Mouse (Mus musculus) right cerebral cortex, postnatal 36 days (tissue): ENCODE measurements around the gene Tnfaip8l2.
A peak's percentile ranks its signal among the peaks of the same experiment; 100 is the strongest.

Experiments used
- DNase-seq, 2 experiments: peaks; one replicate each; pipeline ENCODE4 v3.0.0; 2022; ENCODE audit warnings: low spot score in 2 of 2, mixed read lengths in 1 of 2

Tnfaip8l2 gene

DNA sequence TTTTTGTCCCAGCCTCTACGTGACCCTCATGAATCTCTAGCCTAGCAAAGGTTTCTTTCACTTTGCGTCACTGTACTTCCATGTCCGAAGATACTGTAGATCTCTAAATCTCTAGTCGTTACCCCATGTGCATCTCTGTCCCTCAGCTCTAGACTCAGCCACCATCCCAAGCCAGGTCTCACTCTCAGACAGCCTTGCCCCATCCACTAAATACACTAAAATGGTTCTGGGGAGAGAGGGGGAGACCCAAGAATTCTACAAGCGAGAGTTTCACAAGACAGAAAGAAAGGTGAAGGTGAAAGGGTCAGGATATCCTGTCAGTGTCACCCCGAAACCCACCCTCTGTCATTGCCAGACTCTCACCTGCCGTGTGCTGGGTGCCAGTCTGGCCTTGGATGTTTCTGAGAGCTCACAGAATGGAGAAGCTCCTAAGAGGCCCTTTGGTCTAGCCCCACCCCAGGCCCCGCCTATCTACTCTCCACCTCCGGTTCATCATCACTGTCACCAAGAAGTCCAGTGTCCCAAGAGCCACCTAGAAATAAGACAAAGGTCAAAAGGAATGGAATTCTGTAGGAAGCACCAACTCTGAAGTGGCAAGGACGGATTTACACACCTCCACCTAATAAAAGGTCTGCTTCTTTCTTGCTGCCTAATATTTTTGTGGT, at the start of gene Tnfaip8l2:
Gene Tnfaip8l2, minus strand, starts transcription at position 409 of the 665 bp plus-strand sequence.
- no peak for DNase-seq

- no peak for DNase-seq
Measured at GRCm38 (mm10) chr3:95186888-95187287, 44.7 kb upstream of the Tnfaip8l2 start.

DNA sequence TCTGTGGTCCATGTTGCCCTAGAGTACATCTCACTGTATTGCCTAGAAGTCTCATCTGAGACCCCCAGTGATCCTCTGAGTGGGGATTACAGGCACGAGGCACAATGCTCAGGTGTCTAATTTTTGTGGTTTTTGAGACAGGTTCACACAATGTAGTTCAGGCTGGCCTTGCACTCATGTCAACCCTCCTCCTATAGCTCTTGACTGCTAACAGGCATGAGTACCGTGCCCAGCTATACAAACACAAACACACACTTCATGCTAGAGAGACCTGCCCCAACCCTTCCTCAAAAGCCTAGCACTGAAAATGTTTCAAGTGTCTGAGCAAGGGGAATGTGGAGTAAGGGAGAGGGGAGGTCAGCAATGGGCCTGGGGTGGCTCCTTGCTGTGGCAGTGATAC, 43.9 kb upstream of the Tnfaip8l2 start:
- no peak for DNase-seq

DNA sequence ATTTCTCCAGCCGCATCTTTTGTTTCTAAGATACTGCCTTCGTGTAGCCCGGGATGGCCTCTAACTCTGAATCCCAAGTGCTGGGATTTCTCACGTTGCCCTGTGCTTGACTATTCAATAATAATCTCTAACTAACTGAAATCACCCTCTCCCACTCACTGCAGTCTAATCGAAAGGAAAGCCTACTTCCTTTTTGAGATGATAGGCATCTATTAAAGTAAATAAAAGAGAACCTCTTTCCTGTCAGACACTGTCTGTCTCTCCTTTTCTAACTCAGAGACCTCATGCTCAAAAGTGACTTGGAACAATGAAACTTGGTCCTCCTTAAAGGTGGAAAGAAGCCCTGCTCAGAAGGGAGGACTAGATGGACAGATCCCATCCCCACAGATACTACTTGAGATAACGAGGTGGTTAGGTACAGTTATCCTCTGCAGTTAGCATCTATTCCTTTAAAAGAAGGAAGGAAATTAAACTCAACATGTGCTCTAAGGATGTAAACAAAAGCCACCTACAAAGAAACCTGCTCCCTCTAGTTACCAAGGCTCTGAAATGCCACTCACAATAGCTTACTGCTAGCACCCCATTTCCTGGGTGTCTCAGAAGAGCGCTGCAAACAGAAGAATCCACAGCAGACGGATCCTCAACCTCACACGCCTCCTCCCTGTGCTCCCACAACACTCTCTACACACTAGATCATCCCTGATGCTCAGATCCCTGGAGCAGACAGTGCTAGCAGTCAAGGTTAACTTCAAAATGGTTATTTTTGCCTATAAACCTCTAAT, 42.8 kb upstream of the Tnfaip8l2 start:
- DNase-seq: no peak

DNA sequence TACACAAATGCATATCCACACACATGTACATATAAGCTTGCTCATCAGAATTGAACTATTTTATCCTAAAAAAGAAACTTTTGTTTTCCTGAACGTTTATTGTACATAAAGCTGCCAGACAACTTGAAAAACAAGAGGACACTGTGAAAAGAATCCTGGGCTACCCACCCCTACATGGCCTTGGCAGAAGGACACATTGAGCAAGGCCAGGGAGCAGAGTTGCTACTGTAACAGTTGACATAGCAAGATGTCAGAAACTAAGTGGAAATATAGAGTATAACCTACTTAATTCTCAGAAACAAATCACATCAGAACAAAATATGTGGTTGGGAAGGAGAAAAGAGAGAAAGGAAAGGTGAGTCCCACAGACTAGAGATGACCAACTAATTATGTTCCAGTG, 39.7 kb upstream of the Tnfaip8l2 start:
- no peak for DNase-seq

GRCm38 (mm10) chr3:95179890-95180289, 37.7 kb upstream of the Tnfaip8l2 start:
- no peak for DNase-seq

DNA sequence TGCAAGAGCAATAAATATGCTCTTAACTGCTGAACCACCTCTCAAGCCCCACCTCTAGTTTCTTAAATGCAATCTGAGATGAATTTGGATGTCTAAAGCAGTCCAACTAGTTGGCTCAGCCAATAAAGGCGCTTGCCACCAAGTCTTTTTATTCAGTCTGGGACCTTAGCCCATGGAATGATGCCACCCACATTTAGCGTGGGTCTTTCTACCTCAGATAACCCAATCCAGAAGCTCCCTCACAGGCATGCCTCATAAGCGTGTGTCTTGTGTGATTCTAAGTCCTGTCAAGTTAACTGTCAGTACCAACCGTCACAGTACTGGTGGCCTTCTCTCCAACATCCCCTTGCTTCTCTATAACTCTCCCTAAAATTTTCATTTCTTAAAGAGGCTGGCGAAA, 36.8 kb upstream of the Tnfaip8l2 start:
- no peak for DNase-seq

DNA sequence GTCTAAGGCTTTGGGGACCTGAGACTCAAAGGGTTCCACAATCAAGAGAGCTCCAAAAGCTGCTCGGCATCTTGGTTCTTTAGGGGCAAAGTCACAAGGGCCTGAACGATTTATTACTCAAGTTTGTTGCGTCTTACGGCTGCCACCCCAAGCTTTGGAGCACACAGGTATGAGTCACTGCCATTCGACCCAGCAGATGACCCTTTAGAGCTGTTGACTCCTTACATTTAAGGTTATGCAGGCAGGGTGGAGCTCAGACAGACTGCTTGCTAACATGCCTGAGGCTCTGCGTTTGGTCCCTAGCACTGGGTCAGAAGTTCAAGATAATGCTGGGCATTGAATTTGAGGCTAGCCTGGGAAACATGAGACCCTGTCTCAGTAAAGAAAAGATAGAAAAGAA, 35.4 kb upstream of the Tnfaip8l2 start:
- no peak for DNase-seq

DNA sequence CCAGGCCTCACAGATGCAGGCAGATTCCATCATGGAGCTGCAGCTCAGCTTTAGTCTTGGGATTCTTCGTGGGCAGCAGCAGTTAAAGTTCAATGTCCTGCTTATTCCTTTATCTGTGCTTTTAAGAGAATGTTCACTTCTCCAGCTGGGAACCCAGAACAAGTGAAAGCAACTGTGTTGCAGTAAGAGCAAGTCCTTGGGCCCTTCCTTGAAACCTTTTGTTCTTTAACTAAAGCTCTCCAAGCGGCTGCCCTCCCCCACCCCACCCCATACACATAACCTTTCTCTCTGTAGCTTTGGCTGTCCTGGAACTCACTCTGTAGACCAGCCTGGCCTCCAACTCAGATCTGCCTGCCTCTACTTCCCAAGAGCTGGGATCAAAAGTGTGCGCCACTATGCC, 34.3 kb upstream of the Tnfaip8l2 start:
- no peak for DNase-seq

GRCm38 (mm10) chr3:95174011-95174592, 31.9 kb upstream of the Tnfaip8l2 start:
- DNase-seq: peak in 1 of 2 experiments; percentile 33

DNA sequence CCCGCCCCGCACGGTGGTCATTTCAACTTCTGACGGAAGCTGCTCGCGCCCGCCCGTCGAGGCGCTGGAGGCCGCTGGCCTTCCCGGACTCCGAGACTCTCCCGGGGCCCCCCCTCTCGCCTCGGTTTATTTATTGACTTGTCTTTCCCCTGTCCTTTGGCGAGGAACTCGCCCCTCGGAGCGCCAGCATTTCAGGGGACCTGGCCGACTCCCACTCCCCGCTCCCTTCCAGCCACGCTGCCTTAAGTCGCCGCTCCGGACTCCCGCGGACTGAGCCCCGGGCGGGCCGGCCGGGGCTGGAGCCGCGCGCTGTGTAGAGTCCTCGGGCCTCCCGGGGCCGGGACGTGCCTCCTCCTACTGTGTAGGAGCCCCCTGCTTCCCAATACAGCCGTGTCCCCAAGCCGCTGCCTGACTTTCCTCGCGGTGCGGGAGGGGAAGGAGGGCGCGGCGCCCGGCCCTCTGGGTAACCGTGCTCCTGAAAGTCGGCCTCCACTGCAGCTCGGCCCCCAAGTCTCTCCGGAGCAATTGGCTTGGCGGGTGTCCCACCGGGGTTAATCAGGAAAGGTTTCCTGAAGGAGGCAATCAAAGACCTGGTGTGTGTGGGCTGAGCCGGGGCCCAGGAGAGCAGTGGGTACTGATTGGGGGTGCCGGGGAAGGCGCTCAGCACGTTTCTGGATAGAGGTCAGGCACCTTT, 31.2 kb upstream of the Tnfaip8l2 start:
- DNase-seq: no peak

DNA sequence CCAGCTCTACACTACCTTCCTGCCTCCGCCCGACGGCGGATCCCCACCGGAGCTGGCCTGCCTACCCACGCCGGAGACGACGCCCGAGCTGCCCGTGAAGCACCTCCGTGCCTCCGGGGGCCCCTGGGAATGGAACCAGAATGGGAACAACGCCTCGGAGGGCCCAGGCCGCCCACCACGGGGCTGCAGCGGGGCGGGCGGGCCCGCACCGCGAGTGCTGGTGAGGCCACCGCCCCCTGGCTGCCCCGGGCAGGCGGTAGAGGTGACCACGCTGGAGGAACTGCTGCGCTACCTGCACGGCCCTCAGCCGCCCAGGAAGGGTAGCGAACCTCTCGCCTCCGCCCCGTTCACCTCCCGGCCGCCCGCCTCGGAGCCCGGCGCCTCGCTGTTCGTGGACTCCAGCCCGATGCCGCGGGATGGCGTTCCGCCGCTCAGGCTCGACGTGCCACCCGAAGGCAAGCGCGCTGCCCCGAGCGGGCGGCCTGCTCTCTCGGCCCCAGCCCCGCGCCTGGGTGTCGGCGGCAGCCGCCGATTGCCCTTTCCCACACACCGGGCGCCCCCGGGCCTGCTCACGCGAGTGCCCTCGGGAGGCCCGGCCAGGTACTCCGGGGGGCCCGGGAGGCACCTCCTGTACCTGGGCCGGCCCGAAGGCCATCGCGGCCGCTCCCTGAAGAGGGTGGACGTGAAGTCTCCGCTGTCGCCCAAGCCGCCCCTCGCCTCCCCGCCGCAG, 30.5 kb upstream of the Tnfaip8l2 start:
- DNase-seq: no peak

DNA sequence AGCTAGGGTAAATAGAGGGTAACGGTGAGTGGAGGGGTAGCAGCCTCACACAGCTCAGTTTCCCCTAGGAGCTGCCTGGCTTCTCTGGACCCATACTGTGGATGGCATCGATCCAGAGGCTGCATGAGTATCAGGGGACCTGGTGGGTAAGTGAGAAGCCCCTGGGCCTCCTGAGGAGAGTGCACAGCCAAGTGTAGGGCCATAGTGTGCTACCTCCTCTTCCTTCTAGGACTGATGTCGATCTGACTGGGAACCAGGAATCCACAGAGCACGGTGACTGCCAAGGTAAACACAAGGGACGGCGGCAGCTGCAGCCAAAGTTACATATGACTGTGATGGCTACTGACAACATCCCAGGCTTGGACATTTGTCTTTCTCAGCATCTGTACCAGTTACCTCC, 28.9 kb upstream of the Tnfaip8l2 start:
- no peak for DNase-seq

DNA sequence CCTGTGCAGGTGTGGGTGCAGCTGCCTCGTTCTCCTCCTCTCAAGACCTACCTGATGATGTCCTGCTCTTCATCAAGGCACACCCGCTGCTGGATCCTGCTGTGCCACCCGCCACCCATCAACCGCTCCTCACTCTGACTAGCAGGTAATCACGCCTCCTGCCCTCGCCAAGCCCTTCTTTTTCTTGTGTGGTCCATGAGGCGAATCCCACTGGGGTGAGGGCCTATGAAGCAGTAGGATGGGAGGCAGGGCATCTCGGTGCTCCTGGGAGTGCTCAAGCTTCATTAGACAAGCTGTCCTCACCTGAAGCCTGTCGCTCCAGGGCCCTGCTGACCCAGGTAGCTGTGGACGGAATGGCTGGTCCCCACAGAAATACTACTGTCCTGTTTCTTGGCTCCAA, 27.8 kb upstream of the Tnfaip8l2 start:
- DNase-seq: no peak

DNA sequence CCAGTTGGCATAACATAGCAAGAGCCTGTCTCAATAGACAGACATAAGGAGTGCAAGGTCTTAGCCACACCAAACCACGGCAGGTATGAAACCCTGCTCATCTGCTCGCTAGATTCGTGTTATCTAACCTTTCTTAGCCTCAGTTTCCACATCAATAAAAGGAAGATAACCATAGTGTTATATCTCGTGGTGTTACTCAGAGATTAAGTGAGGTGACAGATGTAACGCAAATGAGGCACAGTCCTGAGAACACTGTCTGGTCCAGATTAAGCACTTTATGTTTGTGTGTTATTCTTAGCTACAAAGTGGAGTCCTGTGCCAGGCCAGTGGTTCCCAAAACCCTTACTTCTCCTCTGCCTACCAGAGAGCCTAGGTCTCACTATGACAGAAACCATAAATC, 22.7 kb upstream of the Tnfaip8l2 start:
- DNase-seq: no peak

DNA sequence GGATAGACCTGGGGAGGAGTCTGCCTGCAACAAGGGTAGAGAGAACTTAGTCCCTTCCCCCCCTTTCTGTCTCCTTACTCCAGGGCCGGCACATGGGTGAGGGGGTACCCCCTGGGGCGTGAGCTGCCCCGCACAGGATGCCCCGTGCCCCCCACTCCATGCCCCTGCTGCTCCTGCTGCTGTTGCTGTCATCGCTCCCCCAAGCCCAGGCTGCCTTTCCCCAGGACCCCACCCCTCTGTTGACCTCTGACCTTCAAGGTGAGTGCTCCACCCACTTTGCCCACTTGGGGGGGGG, 22.0 kb upstream of the Tnfaip8l2 start:
- no peak for DNase-seq

GRCm38 (mm10) chr3:95163419-95164255, 21.5 kb upstream of the Tnfaip8l2 start:
- no peak for DNase-seq

DNA sequence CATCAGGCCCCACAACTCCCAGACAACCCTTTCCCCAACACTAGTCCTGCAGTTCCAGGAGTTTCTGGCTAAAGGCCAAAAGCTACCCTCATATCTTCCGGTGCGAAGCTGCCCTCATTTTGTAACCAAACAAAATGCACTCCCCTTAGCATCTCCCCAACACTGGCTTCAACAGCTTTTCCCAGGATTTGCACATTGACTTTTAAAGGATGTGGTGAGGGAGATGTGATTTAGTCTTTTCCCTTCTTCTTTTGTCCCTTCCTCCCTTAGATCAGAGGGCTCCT, 20.1 kb upstream of the Tnfaip8l2 start:
- no peak for DNase-seq

DNA sequence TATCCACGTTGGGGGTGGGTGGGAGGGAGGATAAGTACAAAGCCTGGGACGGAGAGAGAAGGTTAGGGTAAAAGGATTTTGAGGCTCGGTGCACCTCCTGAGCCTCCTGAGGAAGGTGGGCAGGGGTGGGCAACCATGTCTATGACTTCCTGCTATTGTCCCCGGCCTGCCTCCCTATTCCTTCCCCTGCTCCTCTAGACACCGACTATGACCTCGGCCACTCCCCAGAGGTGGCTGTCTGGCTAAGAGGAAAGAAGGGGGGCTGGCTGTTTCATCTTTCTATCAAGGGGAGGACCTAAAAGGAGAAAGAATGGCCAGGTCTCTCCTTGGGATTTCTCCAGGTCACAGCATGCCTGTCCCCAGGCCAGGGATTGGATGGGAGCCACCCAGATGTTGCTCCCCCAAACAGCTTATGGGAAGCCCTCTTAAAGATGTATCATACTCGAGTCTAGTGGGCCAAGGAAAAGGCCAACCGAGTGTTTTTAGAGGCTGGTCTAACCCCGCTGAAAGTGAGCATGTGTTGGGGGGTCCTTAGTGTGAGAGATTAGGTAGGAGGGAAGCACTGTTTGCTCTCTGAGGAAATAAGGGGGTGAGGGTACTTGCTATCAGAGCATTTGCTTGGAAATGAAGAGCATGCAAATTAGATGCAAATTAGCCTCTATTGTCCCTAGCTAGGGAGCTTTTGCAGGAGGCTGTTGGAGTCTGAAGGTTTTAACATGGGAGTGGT, 19.6 kb upstream of the Tnfaip8l2 start:
- DNase-seq: no peak

DNA sequence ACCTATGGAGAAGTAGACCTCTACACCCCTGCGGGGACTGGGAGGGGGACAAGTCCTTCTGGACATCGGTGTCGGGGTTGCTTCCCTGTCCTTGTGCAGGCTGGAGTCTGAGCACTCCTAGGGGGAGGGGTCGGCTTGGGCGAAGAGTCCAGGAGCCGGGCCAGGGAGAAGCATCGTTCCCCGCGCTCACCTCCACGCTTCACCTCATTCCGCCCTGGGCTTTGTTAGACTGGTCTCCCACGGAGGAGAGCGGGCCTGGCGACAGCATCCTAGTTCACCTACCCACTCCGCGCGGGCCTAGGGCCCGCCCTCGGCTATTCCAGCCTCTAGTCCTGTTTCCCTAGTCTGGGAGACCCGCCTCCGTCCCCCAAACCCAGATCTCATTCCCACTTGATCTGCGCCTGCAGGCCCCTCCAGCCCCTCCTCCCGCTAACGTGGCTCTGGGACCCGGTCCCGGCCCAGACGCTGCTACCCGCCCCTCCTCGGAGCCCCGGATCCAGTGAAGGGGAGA, 18.9 kb upstream of the Tnfaip8l2 start:
- no peak for DNase-seq
